Mouse (Mus musculus) cerebellum, adult 2 months (tissue): ENCODE results near the gene Ccdc54. TPM values are rescaled to one million over a fixed set of nuclear protein-coding genes. Genes with fewer than 3 reads are reported as not detected.

ENCODE experiments used
- DNase-seq, 2 experiments: peaks; one replicate each; pipeline ENCODE4 v3.0.0; 2021
- H3K27ac ChIP-seq: fragments of 200-500 bp; 2 replicates; pipeline ENCODE4 v1.5.1; 2012; ENCODE audit warnings: low read length, control low read depth, inconsistent platforms; ENCODE audit not compliant: insufficient read depth
- H3K27me3 ChIP-seq: fragments of 200-500 bp; 2 replicates; pipeline ENCODE4 v1.6.1; 2012; ENCODE audit warnings: inconsistent platforms, mild to moderate bottlenecking, low read length, moderate library complexity; ENCODE audit not compliant: control insufficient read depth, insufficient read depth
- H3K4me1 ChIP-seq: fragments of 200-500 bp; 2 replicates; pipeline ENCODE4 v1.6.1; 2011; ENCODE audit warnings: low read length; ENCODE audit not compliant: control insufficient read depth, insufficient read depth
- H3K4me3 ChIP-seq: fragments of 200-500 bp; replicated peaks from 2 replicates; pipeline ENCODE3; 2011; ENCODE audit warnings: mild to moderate bottlenecking, low read depth, low read length, control low read depth; ENCODE audit not compliant: insufficient read depth
- CTCF ChIP-seq: fragments of 200-500 bp; IDR thresholded peaks from 2 replicates; pipeline ENCODE4 v1.5.1; 2011; ENCODE audit warnings: low read depth, mild to moderate bottlenecking, control low read depth, low read length, moderate library complexity, borderline replicate concordance; ENCODE audit not compliant: insufficient read depth
- POLR2A ChIP-seq: fragments of 200-500 bp; IDR thresholded peaks from 2 replicates; pipeline ENCODE4 v1.6.1; 2011; ENCODE audit warnings: low read length, control low read depth, borderline replicate concordance; ENCODE audit not compliant: insufficient read depth
- WGBS: fragments of 180-500 bp; shearing (Covaris S2); methylation state at CpG from one replicate; pipeline ENCODE4 v1.1.7; 2018; 5-methylcytosine and 5-hydroxymethylcytosine counted together
- polyA plus RNA-seq: library from polyadenylated mRNA; depleted of rRNA; stranded (reverse); fragments of >200 nt; gene quantifications from 2 replicates; pipeline ENCODE4 v1.2.3, GENCODE M21; 2012; rRNA removed

Ccdc54 gene
- polyA plus RNA-seq, 1 experiment, result not detected

- H3K27ac ChIP-seq, result no peak overlapping the region
- H3K4me1 ChIP-seq, result no peaks in the 10 kb centered on the region
- DNase-seq, result no peak
- H3K4me3 ChIP-seq, result no peak overlapping the region
- 88% methylated on average over 6 of the region's 6 CpGs for WGBS
- no peaks in the 10 kb centered on the region; the same call in 1 of the 2 replicates for H3K27me3 ChIP-seq
- no peak for TF ChIP-seq CTCF
- no peak for TF ChIP-seq POLR2A
Measured at GRCm38 (mm10) chr16:50578361-50578760, 12.6 kb downstream of the Ccdc54 start.

GRCm38 (mm10) chr16:50572557-50572956 is 18.4 kb downstream of the Ccdc54 start:
- 68% methylated on average over 13 of the region's 13 CpGs for WGBS
- DNase-seq, result no peak
- H3K4me3 ChIP-seq, result no peak overlapping the region
- H3K27me3 ChIP-seq, result no peaks in the 10 kb centered on the region; the same call in 1 of the 2 replicates
- TF ChIP-seq POLR2A (no peak), CTCF (no peak)
- no peaks in the 10 kb centered on the region for H3K4me1 ChIP-seq
- H3K27ac ChIP-seq, result no peak overlapping the region

DNA sequence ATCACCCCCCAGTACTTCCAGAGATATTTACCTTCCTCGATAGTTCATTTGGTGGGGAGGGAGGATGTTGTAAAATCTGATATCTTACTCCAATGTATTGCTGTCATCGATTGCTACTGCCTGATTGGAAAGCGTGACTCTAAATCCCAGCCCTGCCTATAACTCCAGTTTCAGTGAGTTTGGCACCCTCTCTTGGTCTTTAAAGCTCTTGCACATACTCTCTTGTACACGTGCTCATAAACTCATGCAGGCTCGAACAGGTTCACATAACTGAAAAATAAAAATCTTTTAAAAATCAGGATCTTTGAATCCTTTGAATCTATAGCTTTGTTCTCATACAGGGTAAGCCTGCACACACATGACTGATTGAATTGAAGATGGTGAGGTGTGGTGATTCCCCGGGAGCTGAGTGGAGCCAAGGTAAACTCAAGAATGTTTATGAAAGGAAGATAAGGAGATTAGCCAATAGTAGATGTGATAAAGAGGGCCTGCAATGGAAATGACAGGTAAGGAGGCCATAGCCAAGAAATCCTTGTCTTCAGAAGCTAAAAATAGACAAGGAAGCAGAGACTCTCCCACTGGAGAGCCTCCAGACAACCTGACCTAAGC is 31.7 kb downstream of the Ccdc54 start:
- WGBS, result 83% methylated on average over 6 of the region's 6 CpGs
- H3K4me1 ChIP-seq, result no peaks in the 10 kb centered on the region
- DNase-seq, result no peak
- TF ChIP-seq POLR2A (no peak), CTCF (no peak)
- no peak overlapping the region for H3K4me3 ChIP-seq
- H3K27me3 ChIP-seq, result no peaks in the 10 kb centered on the region
- H3K27ac ChIP-seq, result no peak overlapping the region

DNA sequence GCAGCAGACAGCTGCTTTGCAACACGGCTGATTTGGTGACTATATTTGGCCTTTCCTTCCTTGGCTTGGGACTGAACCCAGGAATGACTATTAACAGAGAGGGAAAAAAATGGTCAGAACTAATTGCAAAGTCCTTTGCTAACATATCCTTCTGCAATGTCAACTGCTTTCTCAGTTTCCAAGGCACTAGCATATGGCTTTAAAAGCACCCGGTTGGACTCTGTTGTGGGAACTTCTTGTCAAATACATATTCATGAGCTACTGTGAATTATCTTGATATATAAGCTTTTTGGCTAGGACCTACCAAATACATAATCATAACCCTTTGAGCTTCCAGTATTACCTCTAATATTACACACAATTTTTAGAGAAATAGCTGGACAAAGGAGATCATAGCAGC is 37.1 kb downstream of the Ccdc54 start:
- TF ChIP-seq POLR2A, result no peak
- TF ChIP-seq CTCF, result no peak
- 29% methylated on average over 2 of the region's 2 CpGs for WGBS
- Histone ChIP-seq H3K27ac (no peak overlapping the region), H3K4me1 (no peaks in the 10 kb centered on the region), H3K27me3 (no peaks in the 10 kb centered on the region; the same call in 1 of the 2 replicates), H3K4me3 (no peak overlapping the region)
- no peak for DNase-seq

- Histone ChIP-seq H3K27ac (no peak overlapping the region), H3K4me3 (no peak overlapping the region), H3K4me1 (no peaks in the 10 kb centered on the region), H3K27me3 (no peaks in the 10 kb centered on the region; the same call in 1 of the 2 replicates)
- 85% methylated on average over 7 of the region's 7 CpGs for WGBS
- TF ChIP-seq CTCF, result no peak
- no peak for TF ChIP-seq POLR2A
- no peak for DNase-seq
Measured at GRCm38 (mm10) chr16:50551871-50552528, 39.0 kb downstream of the Ccdc54 start.

- no peak overlapping the region for H3K27ac ChIP-seq
- H3K27me3 ChIP-seq, result no peaks in the 10 kb centered on the region; the same call in 1 of the 2 replicates
- no peaks in the 10 kb centered on the region for H3K4me1 ChIP-seq
- 94% methylated on average over 5 of the region's 5 CpGs for WGBS
- DNase-seq, result no peak
- H3K4me3 ChIP-seq, result no peak overlapping the region
- TF ChIP-seq POLR2A, result no peak
- TF ChIP-seq CTCF, result no peak
Measured at GRCm38 (mm10) chr16:50550927-50551326, 40.0 kb downstream of the Ccdc54 start.

DNA sequence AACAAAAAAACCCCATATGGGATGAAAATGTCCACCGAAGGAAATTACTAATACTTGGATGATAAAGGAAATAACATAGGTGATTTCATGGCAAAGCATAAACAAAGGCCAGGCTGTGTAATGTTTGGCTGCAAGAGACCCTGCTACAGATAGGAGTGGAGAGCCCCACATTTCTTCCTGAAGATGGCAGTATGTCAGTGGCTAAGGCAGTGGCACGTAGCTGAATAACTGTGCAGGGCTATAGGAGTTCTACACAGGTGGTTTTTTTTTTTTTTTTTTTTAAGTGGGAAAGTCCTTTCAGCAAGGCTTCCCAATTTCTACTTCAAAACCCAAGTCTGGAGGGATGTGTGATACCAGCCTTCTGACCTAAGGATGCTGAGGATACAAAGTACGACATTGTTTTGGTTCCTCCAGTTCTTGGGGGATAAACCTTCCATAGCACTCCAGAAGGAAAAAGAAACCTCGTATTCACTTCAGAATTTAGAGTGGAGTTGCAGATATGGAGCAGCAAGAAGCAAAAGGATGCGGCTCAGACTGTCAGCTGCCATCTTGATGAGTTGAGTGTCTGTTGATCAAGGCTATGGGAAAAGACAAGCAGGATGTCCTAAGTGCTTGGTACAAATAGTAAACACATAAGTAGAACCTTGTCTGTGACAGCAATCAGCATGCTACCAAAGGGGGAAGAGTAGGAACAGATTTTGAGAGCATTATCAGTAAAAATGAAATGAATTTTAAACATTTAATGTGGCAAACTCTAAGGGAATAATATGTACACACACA is 48.2 kb downstream of the Ccdc54 start:
- Histone ChIP-seq H3K27me3 (no peaks in the 10 kb centered on the region), H3K4me1 (no peaks in the 10 kb centered on the region), H3K27ac (no peak overlapping the region), H3K4me3 (no peak overlapping the region)
- no peak for DNase-seq
- TF ChIP-seq CTCF (no peak), POLR2A (no peak)
- 67% methylated on average over 5 of the region's 5 CpGs for WGBS

Other genes with a start within 250 kb of the Ccdc54 start
- 11.8 and 12.0 TPM in 2 replicates for gene Bbx, start 158.8 kb downstream of the Ccdc54 start, polyA plus RNA-seq